Mouse (Mus musculus) small intestine, adult 2 months (tissue): ENCODE measurements around the gene Cnnm2.

Experiments
- CTCF ChIP-seq: fragments of 200-500 bp; IDR thresholded peaks from 2 replicates; pipeline ENCODE4 v1.5.1; 2012; ENCODE audit warnings: low read depth, mild to moderate bottlenecking, control low read depth, inconsistent platforms, low read length, moderate library complexity, mixed read lengths; ENCODE audit not compliant: insufficient replicate concordance, insufficient read length; ENCODE audit errors: extremely low read depth
- POLR2A ChIP-seq: fragments of 200-500 bp; IDR thresholded peaks from 2 replicates; pipeline ENCODE4 v1.6.1; 2012; ENCODE audit warnings: low read depth, mild to moderate bottlenecking, control low read depth, inconsistent platforms, low read length, moderate library complexity

- TF ChIP-seq CTCF: no peak
- no peak for TF ChIP-seq POLR2A
Measured at GRCm38 (mm10) chr19:46848381-46849268, 87.2 kb downstream of the Cnnm2 start.
